ENCODE assay signal across 8 mouse cellular contexts in the genomic region with DNA sequence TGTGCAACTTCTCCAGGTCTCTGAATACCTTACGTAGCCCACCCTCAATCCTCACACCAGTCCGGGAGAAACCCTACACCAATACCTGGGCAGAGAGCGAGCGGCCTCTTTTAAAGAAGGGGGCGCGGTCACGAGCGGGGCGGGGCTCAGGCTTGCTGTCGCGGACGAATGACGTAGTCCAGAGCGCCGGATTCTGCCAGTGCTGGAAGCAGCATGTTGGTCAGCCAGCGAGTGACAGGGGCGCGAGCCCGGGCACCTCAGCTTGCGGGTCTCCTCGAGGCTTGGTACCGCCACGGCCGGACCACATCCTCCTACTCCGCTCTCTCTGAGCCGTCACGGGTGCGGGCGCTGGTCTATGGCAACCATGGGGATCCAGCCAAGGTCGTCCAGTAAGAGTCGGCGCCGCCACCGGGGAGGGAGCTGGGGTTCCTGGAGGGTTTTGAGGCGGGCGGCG. TPM values are rescaled to one million over a fixed set of nuclear protein-coding genes. Genes with fewer than 3 reads are reported as not detected.
DNase-seq lines count a peak whose midpoint lies in the region; ATAC-seq lines count a peak whose summit lies in the region.

A gene (plus strand): TSS at position 181 of the 454 bp plus-strand sequence.

- peak; percentile 84 for ATAC-seq in forebrain, embryonic 11.5 days (replicated peaks; ENCODE audit: low FRiP score)
- ATAC-seq in heart, embryonic 16.5 days (replicated peaks; ENCODE audit: extremely low read depth, insufficient read depth, low FRiP score) = peak; percentile 85
- peak; percentile 78 for ATAC-seq in liver, embryonic 15.5 days (ENCODE audit: insufficient read depth)
- ATAC-seq in neural tube, embryonic 12.5 days (ENCODE audit: low FRiP score, low read depth) = peak; percentile 84

- H3K4me2 ChIP-seq in forebrain, embryonic 11.5 days (ENCODE audit: low read depth, low read length, severe bottlenecking) = peak within 1 kb of the TSS; percentile 67
- peak within 1 kb of the TSS; percentile 78 for H3K4me2 ChIP-seq in heart, embryonic 16.5 days (ENCODE audit: low read depth, low read length)
- H3K4me2 ChIP-seq in liver, embryonic 15.5 days = peak within 1 kb of the TSS; percentile 85
- H3K4me2 ChIP-seq in neural tube, embryonic 12.5 days (replicated peaks) = peak within 1 kb of the TSS; percentile 96

- H3K27me3 ChIP-seq in forebrain, embryonic 11.5 days (ENCODE audit: control insufficient read depth, insufficient read depth, low read length) = peaks cover 2% of the 10 kb centered on the region; the same call in 1 of the 2 replicates
- peaks cover 19% of the 10 kb centered on the region for H3K27me3 ChIP-seq in heart, embryonic 16.5 days (ENCODE audit: control insufficient read depth, insufficient read depth, low read length)
- H3K27me3 ChIP-seq in liver, embryonic 15.5 days = peaks cover 44% of the 10 kb centered on the region
- H3K27me3 ChIP-seq in neural tube, embryonic 12.5 days (replicated peaks) = peaks cover 5% of the 10 kb centered on the region

- H3K9ac ChIP-seq in forebrain, embryonic 11.5 days (ENCODE audit: low read length) = peak within 1 kb of the TSS; percentile 74
- H3K9ac ChIP-seq in heart, embryonic 16.5 days (ENCODE audit: low read length) = peak within 1 kb of the TSS; percentile 93
- H3K9ac ChIP-seq in liver, embryonic 15.5 days = peak within 1 kb of the TSS; percentile 72
- peak within 1 kb of the TSS; percentile 81 for H3K9ac ChIP-seq in neural tube, embryonic 12.5 days

- no peak within 1 kb of the TSS for H3K27ac ChIP-seq in forebrain, embryonic 11.5 days (ENCODE audit: low read depth, low read length)
- H3K27ac ChIP-seq in heart, embryonic 16.5 days (ENCODE audit: low read length) = peak within 1 kb of the TSS; percentile 27; the same call in 1 of the 2 replicates
- no peak within 1 kb of the TSS for H3K27ac ChIP-seq in liver, embryonic 15.5 days (replicated peaks)
- no peak within 1 kb of the TSS for H3K27ac ChIP-seq in neural tube, embryonic 12.5 days

- H3K4me1 ChIP-seq in forebrain, embryonic 11.5 days (replicated peaks; ENCODE audit: control insufficient read depth, insufficient read depth, low read length) = 0 out of 2 replicates have a peak, but pooled peaks cover 5% of the 10 kb centered on the region
- peaks cover 11% of the 10 kb centered on the region for H3K4me1 ChIP-seq in heart, embryonic 16.5 days (ENCODE audit: control insufficient read depth, insufficient read depth, low read length)
- H3K4me1 ChIP-seq in liver, embryonic 15.5 days (replicated peaks) = peaks cover 27% of the 10 kb centered on the region
- peaks cover 14% of the 10 kb centered on the region for H3K4me1 ChIP-seq in neural tube, embryonic 12.5 days

- DNase-seq in CD8-positive naive resting alpha-beta T cell, adult 2 months (ENCODE audit: low read depth in 2 of 2, low spot score in 2 of 2) = peak; percentile 85 to 94
- peak; percentile 82 for DNase-seq in c-Kit-positive CD71-negative TER-119-negative erythroid progenitor cells, embryonic 14.5 days (ENCODE audit: low read depth)
- peak; percentile 97 for DNase-seq in forebrain, embryonic 11.5 days (ENCODE audit: low spot score)
- peak; percentile 95 to 98 for DNase-seq in kidney, postnatal 36 days
- DNase-seq in telencephalon, adult 2 months (ENCODE audit: low read depth, low spot score) = peak; percentile 77

- H3K36me3 ChIP-seq in forebrain, embryonic 11.5 days (ENCODE audit: control insufficient read depth, insufficient read depth, low read length) = no peaks in the 10 kb centered on the region
- H3K36me3 ChIP-seq in heart, embryonic 16.5 days (ENCODE audit: control insufficient read depth, insufficient read depth) = no peaks in the 10 kb centered on the region
- H3K36me3 ChIP-seq in liver, embryonic 15.5 days (replicated peaks) = peaks cover 9% of the 10 kb centered on the region
- no peaks in the 10 kb centered on the region for H3K36me3 ChIP-seq in neural tube, embryonic 12.5 days

- peak within 1 kb of the TSS; percentile 88 for H3K4me3 ChIP-seq in forebrain, embryonic 11.5 days (ENCODE audit: low read depth, low read length)
- H3K4me3 ChIP-seq in heart, embryonic 16.5 days (ENCODE audit: low read length) = peak within 1 kb of the TSS; percentile 99
- H3K4me3 ChIP-seq in liver, embryonic 15.5 days (replicated peaks) = peak within 1 kb of the TSS; percentile 81
- peak within 1 kb of the TSS; percentile 86 for H3K4me3 ChIP-seq in neural tube, embryonic 12.5 days

- H3K9me3 ChIP-seq in forebrain, embryonic 11.5 days (ENCODE audit: control insufficient read depth, low read length) = no peaks in the 10 kb centered on the region
- no peaks in the 10 kb centered on the region for H3K9me3 ChIP-seq in heart, embryonic 16.5 days (replicated peaks; ENCODE audit: control insufficient read depth, low read length)
- no peaks in the 10 kb centered on the region for H3K9me3 ChIP-seq in liver, embryonic 15.5 days (replicated peaks)
- H3K9me3 ChIP-seq in neural tube, embryonic 12.5 days = no peaks in the 10 kb centered on the region

- WGBS in forebrain, embryonic 11.5 days = under 1% methylated on average over 37 of the region's 37 CpGs
- under 1% methylated on average over 37 of the region's 37 CpGs for WGBS in heart, embryonic 16.5 days
- under 1% methylated on average over 37 of the region's 37 CpGs for WGBS in liver, embryonic 15.5 days (ENCODE audit: insufficient replicate concordance)
- WGBS in neural tube, embryonic 12.5 days = under 1% methylated on average over 37 of the region's 37 CpGs

RNA-seq across cellular contexts. Expression of the gene that starts here (rescaled TPM):
- 50.1 and 51.7 TPM in 2 replicates for polyA plus RNA-seq in forebrain, embryonic 11.5 days (2014; fragmentation: Nextera tagmentation; extraction: Ambion mirVana)
- 45.6 and 48.4 TPM in 2 replicates for polyA plus RNA-seq in heart, embryonic 16.5 days (2015; fragmentation: Nextera tagmentation; extraction: Ambion mirVana)
- 34.0 and 34.9 TPM in 2 replicates for polyA plus RNA-seq in liver, embryonic 15.5 days (2015; fragmentation: Nextera tagmentation; extraction: Ambion mirVana)
- 36.4 and 37.4 TPM in 2 replicates for polyA plus RNA-seq in neural tube, embryonic 12.5 days (2016; fragmentation: Nextera tagmentation; extraction: Ambion mirVana)
